In genomic region chr13:35843383-35843782, GRCm38 (mm10) we compare ENCODE assay signal across 20 mouse cellular contexts.
DNase-seq lines count a peak whose midpoint lies in the region; ATAC-seq and TF ChIP-seq lines count a peak whose summit lies in the region.
"Had no signal": no experiment of that assay in that cellular context is flagged by ENCODE, and none has a peak within 500 bp of the region (broad histone marks: within the 10 kb centered on the region; RNA-seq: fewer than 3 reads in every experiment).

No protein-coding gene starts in this region.

- H3K4me3 ChIP-seq in heart, embryonic 11.5 days (ENCODE audit: low read depth, low read length) = no peak overlapping the region
- no peak overlapping the region for H3K4me3 ChIP-seq in heart, embryonic 15.5 days
- no peak overlapping the region for H3K4me3 ChIP-seq in heart, adult 2 months
- no peak overlapping the region for H3K4me3 ChIP-seq in lung, embryonic 15.5 days
- H3K4me3 ChIP-seq: embryonic facial prominence, embryonic 13.5 days; forebrain, embryonic 13.5 days; hindbrain, embryonic 12.5 days had no signal

- TF ChIP-seq POLR2A in heart, adult 2 months (IDR thresholded peaks at IDR 0.05; ENCODE audit: insufficient read depth, low read depth, low read length) = no peak

- H3K27ac ChIP-seq in heart, embryonic 11.5 days (ENCODE audit: low read depth, low read length) = peak overlapping the region; percentile 57; the same call in 1 of the 2 replicates
- peak overlapping the region; percentile 47; the same call in 1 of the 2 replicates for H3K27ac ChIP-seq in heart, embryonic 15.5 days
- H3K27ac ChIP-seq in heart, adult 2 months = no peak overlapping the region
- peak overlapping the region; percentile 25; the same call in 1 of the 2 replicates for H3K27ac ChIP-seq in lung, embryonic 15.5 days
- H3K27ac ChIP-seq: embryonic facial prominence, embryonic 13.5 days; forebrain, embryonic 13.5 days; hindbrain, embryonic 12.5 days had no signal

- no peak for TF ChIP-seq EP300 in heart, adult 2 months (IDR thresholded peaks at IDR 0.05; ENCODE audit: insufficient read depth, low read depth, low read length)

- TF ChIP-seq CTCF in heart, adult 2 months (IDR thresholded peaks at IDR 0.05) = no peak

- H3K79me2 ChIP-seq in heart, adult 2 months (replicated peaks; ENCODE audit: control insufficient read depth, insufficient read depth, low read length) = 0 out of 2 replicates have a peak, but pooled peaks cover 1% of the 10 kb centered on the region

- WGBS in heart, embryonic 11.5 days (ENCODE audit: insufficient replicate concordance) = 52% methylated on average over 7 of the region's 7 CpGs
- 43% methylated on average over 7 of the region's 7 CpGs for WGBS in heart, embryonic 15.5 days
- 65% methylated on average over 7 of the region's 7 CpGs for WGBS in heart, adult 2 months
- whole genome bisulfite sequencing in lung, embryonic 15.5 days = 73% methylated on average over 7 of the region's 7 CpGs

- H3K4me1 ChIP-seq in heart, embryonic 11.5 days (ENCODE audit: control insufficient read depth, insufficient read depth, low read length) = peaks cover 32% of the 10 kb centered on the region
- peaks cover 21% of the 10 kb centered on the region for H3K4me1 ChIP-seq in heart, embryonic 15.5 days (replicated peaks)
- H3K4me1 ChIP-seq in heart, adult 2 months (ENCODE audit: control insufficient read depth, insufficient read depth, low read length) = no peaks in the 10 kb centered on the region
- H3K4me1 ChIP-seq in lung, embryonic 15.5 days = peaks cover 4% of the 10 kb centered on the region
- H3K4me1 ChIP-seq: forebrain, embryonic 13.5 days had no signal

- no peak for DNase-seq in heart, adult 11 months
- DNase-seq in heart, adult 2 months = no peak
- no peak for DNase-seq in lung, postnatal 14 days
- no peak for DNase-seq in thymus, adult 18-20 months
- DNase-seq: adrenal gland, adult 2 months; adrenal gland, postnatal 25 days; cerebellum, adult 18-20 months; cerebellum, adult 9-11 months; cerebellum, postnatal 36 days; heart, postnatal 4 days; kidney, adult 8-10 months had no signal

- no peaks in the 10 kb centered on the region for H3K36me3 ChIP-seq in heart, embryonic 11.5 days (ENCODE audit: control insufficient read depth, insufficient read depth, low read length)
- no peaks in the 10 kb centered on the region for H3K36me3 ChIP-seq in heart, embryonic 15.5 days
- H3K36me3 ChIP-seq in heart, adult 2 months (ENCODE audit: control insufficient read depth, insufficient read depth, low read length) = no peaks in the 10 kb centered on the region
- no peaks in the 10 kb centered on the region for H3K36me3 ChIP-seq in lung, embryonic 15.5 days
- H3K36me3 ChIP-seq: hindbrain, embryonic 12.5 days had no signal

- H3K27me3 ChIP-seq in heart, embryonic 11.5 days (ENCODE audit: control insufficient read depth, insufficient read depth, low read length) = no peaks in the 10 kb centered on the region
- H3K27me3 ChIP-seq in heart, embryonic 15.5 days = no peaks in the 10 kb centered on the region
- no peaks in the 10 kb centered on the region for H3K27me3 ChIP-seq in heart, adult 2 months (ENCODE audit: control insufficient read depth, insufficient read depth, low read length)
- no peaks in the 10 kb centered on the region for H3K27me3 ChIP-seq in lung, embryonic 15.5 days
- H3K27me3 ChIP-seq: embryonic facial prominence, embryonic 13.5 days; forebrain, embryonic 13.5 days; hindbrain, embryonic 12.5 days had no signal

- no peak overlapping the region for H3K4me2 ChIP-seq in heart, embryonic 11.5 days
- no peak overlapping the region for H3K4me2 ChIP-seq in heart, embryonic 15.5 days
- H3K4me2 ChIP-seq in lung, embryonic 15.5 days = no peak overlapping the region
- H3K4me2 ChIP-seq: embryonic facial prominence, embryonic 13.5 days; forebrain, embryonic 13.5 days; hindbrain, embryonic 12.5 days had no signal

- no peaks in the 10 kb centered on the region for H3K9me3 ChIP-seq in heart, embryonic 11.5 days (replicated peaks; ENCODE audit: control insufficient read depth, low read length)
- H3K9me3 ChIP-seq in heart, embryonic 15.5 days (replicated peaks) = no peaks in the 10 kb centered on the region
- no peaks in the 10 kb centered on the region for H3K9me3 ChIP-seq in lung, embryonic 15.5 days
- H3K9me3 ChIP-seq: embryonic facial prominence, embryonic 13.5 days; forebrain, embryonic 13.5 days; hindbrain, embryonic 12.5 days had no signal

- no peak for ATAC-seq in heart, embryonic 11.5 days (replicated peaks; ENCODE audit: insufficient number of reproducible peaks, low FRiP score, low TSS enrichment)
- 0 out of 2 replicates have a peak, but pooled peaks have one; percentile 40 for ATAC-seq in heart, embryonic 15.5 days (replicated peaks; ENCODE audit: insufficient number of reproducible peaks, insufficient read depth, low FRiP score, low read depth)
- ATAC-seq in lung, embryonic 15.5 days (ENCODE audit: borderline replicate concordance, extremely low read depth, low FRiP score, low TSS enrichment) = peak; percentile 52; the same call in 1 of the 2 replicates
- ATAC-seq: forebrain, embryonic 13.5 days; hindbrain, embryonic 16.5 days; inflammation-experienced regulatory T-cells, adult 6 months; intestine, postnatal 0 days had no signal

- 0 out of 2 replicates have a peak overlapping the region, but pooled peaks have one; percentile 6 for H3K9ac ChIP-seq in heart, embryonic 11.5 days (ENCODE audit: low read depth, low read length)
- H3K9ac ChIP-seq in heart, embryonic 15.5 days = no peak overlapping the region
- H3K9ac ChIP-seq in heart, adult 2 months (ENCODE audit: low read depth, low read length) = no peak overlapping the region
- no peak overlapping the region for H3K9ac ChIP-seq in lung, embryonic 15.5 days
- H3K9ac ChIP-seq: embryonic facial prominence, embryonic 13.5 days; forebrain, embryonic 13.5 days; hindbrain, embryonic 12.5 days had no signal

- intact Hi-C loops in heart, adult 2 months (cut with DNase I) = no loop called here
